Mouse (Mus musculus): ENCODE results near the gene Fpr2.

GRCm38 (mm10) chr17:17848988-17849387 is 38.6 kb upstream of the Fpr2 start:
- no peak for TF ChIP-seq POLR2A (IDR thresholded peaks at IDR 0.05; ENCODE audit: extremely low read depth, insufficient read depth, low read length)
- TF ChIP-seq CTCF (IDR thresholded peaks at IDR 0.05; ENCODE audit: low read depth, low read length): no peak
